18 mouse cellular contexts compared by ENCODE assay signal in genomic region chr7:65064096-65064495, GRCm38 (mm10).
"Had no signal": no experiment of that assay in that cellular context is flagged by ENCODE, and none has a peak within 500 bp of the region (broad histone marks: within the 10 kb centered on the region; RNA-seq: fewer than 3 reads in every experiment).

No protein-coding gene starts in this region.

- H3K9ac ChIP-seq: lung, embryonic 14.5 days; midbrain, embryonic 12.5 days; neural tube, embryonic 13.5 days; neural tube, embryonic 15.5 days; stomach, embryonic 15.5 days had no signal

- H3K27ac ChIP-seq: midbrain, embryonic 12.5 days; neural tube, embryonic 13.5 days; neural tube, embryonic 15.5 days; stomach, embryonic 15.5 days; stomach, postnatal 0 days had no signal

- H3K36me3 ChIP-seq: midbrain, embryonic 10.5 days; midbrain, embryonic 12.5 days; neural tube, embryonic 13.5 days; neural tube, embryonic 15.5 days; stomach, embryonic 15.5 days had no signal

- H3K9me3 ChIP-seq: midbrain, embryonic 10.5 days; midbrain, embryonic 12.5 days; neural tube, embryonic 13.5 days; neural tube, embryonic 15.5 days; stomach, embryonic 15.5 days had no signal

- H3K27me3 ChIP-seq: midbrain, embryonic 12.5 days; neural tube, embryonic 13.5 days; neural tube, embryonic 15.5 days; stomach, embryonic 15.5 days had no signal

- H3K4me3 ChIP-seq: midbrain, embryonic 10.5 days; midbrain, embryonic 12.5 days; myocyte; neural tube, embryonic 13.5 days; neural tube, embryonic 15.5 days; stomach, embryonic 15.5 days had no signal

- H3K4me1 ChIP-seq: stomach, embryonic 15.5 days had no signal

- DNase-seq: lung, adult 18-20 months; lung, embryonic 14.5 days; lung, postnatal 10 days; lung, postnatal 4 days; midbrain, embryonic 14.5 days; retina, postnatal 1 day; right cerebral cortex, adult 18-20 months; right cerebral cortex, postnatal 25 days; thymus, adult 2 months; thymus, postnatal 25 days; thymus, postnatal 4 days had no signal
